Mouse (Mus musculus): ENCODE data around the gene Iqschfp. TPM values are rescaled to one million over a fixed set of nuclear protein-coding genes. Genes with fewer than 3 reads are reported as not detected.

Iqschfp gene
- polyA plus RNA-seq, 1 experiment from 2014 or later: not detected

GRCm38 (mm10) chr3:68015786-68016185 lies 123.8 kb downstream of the Iqschfp start:
- DNase-seq: no peak
- Histone ChIP-seq H3K36me3 (replicated peaks; ENCODE audit: insufficient read depth, low read length) (no peaks in the 10 kb centered on the region), H3K4me3 (ENCODE audit: low read depth, low read length) (no peak overlapping the region), H3K27ac (ENCODE audit: low read depth) (no peak overlapping the region), H3K9me3 (ENCODE audit: low read length) (no peaks in the 10 kb centered on the region), H3K9ac (replicated peaks) (no peak overlapping the region), H3K27me3 (ENCODE audit: insufficient read depth, low read length) (no peaks in the 10 kb centered on the region), H3K4me2 (ENCODE audit: low read depth, low read length) (no peak overlapping the region), H3K4me1 (ENCODE audit: insufficient read depth) (no peaks in the 10 kb centered on the region)
- TF ChIP-seq CTCF (IDR thresholded peaks at IDR 0.05; ENCODE audit: low read depth): no peak
- TF ChIP-seq EP300 (IDR thresholded peaks at IDR 0.05; ENCODE audit: low read depth): no peak
- WGBS (ENCODE audit: insufficient replicate concordance): 78% methylated on average over 1 of the region's 1 CpGs
- ATAC-seq: no peak

DNA sequence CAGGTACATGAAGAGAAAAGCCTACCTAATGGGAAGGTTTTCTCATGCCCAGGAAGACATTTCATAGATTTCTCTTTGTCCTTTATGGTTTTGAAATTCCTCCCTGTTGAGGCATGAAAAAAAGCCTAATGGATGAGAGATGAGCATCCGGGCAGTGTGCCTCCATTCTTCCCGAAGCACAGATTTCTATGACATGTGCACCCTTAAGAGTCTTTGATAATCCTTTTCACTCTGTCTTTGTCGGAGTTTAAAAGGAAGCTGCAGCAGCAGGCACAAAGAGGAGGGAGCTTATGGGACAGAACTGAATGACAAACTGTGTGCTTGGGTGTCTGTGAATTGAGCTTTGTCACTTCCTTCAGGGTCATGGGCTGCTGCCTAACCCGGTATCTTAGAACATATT lies 127.4 kb downstream of the Iqschfp start:
- no peak for ATAC-seq
- WGBS (ENCODE audit: insufficient replicate concordance): 65% methylated on average over 4 of the region's 4 CpGs

GRCm38 (mm10) chr3:68036097-68036496 lies 144.1 kb downstream of the Iqschfp start:
- TF ChIP-seq CTCF (IDR thresholded peaks at IDR 0.05; ENCODE audit: low read depth): no peak
- no peak for TF ChIP-seq EP300 (IDR thresholded peaks at IDR 0.05; ENCODE audit: low read depth)
- Histone ChIP-seq H3K4me2 (ENCODE audit: low read depth, low read length) (no peak overlapping the region), H3K4me3 (ENCODE audit: low read depth, low read length) (no peak overlapping the region), H3K27ac (ENCODE audit: low read depth) (no peak overlapping the region), H3K27me3 (ENCODE audit: insufficient read depth, low read length) (no peaks in the 10 kb centered on the region), H3K9me3 (ENCODE audit: low read length) (no peaks in the 10 kb centered on the region), H3K4me1 (ENCODE audit: insufficient read depth) (no peaks in the 10 kb centered on the region), H3K9ac (replicated peaks) (no peak overlapping the region), H3K36me3 (replicated peaks; ENCODE audit: insufficient read depth, low read length) (no peaks in the 10 kb centered on the region)
- WGBS (ENCODE audit: insufficient replicate concordance): 65% methylated on average over 3 of the region's 3 CpGs
- ATAC-seq: no peak
- no peak for DNase-seq

More for the DNA sequence above, 127.4 kb downstream of the Iqschfp start:
- no peak for TF ChIP-seq CTCF (IDR thresholded peaks at IDR 0.05; ENCODE audit: low read depth)
- no peak for TF ChIP-seq EP300 (IDR thresholded peaks at IDR 0.05; ENCODE audit: low read depth)
- no peak overlapping the region for H3K27ac ChIP-seq (ENCODE audit: low read depth)
- no peak overlapping the region for H3K4me2 ChIP-seq (ENCODE audit: low read depth, low read length)
- H3K36me3 ChIP-seq (replicated peaks; ENCODE audit: insufficient read depth, low read length): no peaks in the 10 kb centered on the region
- H3K4me3 ChIP-seq (ENCODE audit: low read depth, low read length): no peak overlapping the region
- H3K4me1 ChIP-seq (ENCODE audit: insufficient read depth): no peaks in the 10 kb centered on the region
- H3K9ac ChIP-seq (replicated peaks): no peak overlapping the region
- DNase-seq: no peak
- no peaks in the 10 kb centered on the region for H3K27me3 ChIP-seq (ENCODE audit: insufficient read depth, low read length)
- no peaks in the 10 kb centered on the region for H3K9me3 ChIP-seq (ENCODE audit: low read length)

DNA sequence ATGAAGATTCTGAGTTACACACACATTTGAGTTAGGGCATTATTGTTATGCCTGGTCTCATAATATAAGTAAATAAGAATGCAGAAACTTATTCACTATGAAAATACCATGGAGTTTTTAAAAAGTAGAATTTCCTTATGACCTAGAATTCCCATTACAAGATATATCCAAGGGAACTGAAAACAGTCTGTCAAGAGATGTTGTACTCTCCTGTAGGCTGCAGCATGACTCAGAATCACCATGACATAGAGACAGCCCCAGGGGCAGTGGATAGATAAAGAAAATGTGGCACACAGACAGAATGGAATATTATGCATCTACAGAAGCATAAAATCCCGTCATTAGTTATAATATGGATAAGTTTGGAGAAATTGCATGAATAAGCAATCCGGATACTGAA lies 150.9 kb downstream of the Iqschfp start:
- no peaks in the 10 kb centered on the region for H3K36me3 ChIP-seq (replicated peaks; ENCODE audit: insufficient read depth, low read length)
- 80% methylated on average over 2 of the region's 2 CpGs for WGBS (ENCODE audit: insufficient replicate concordance)
- H3K9me3 ChIP-seq (ENCODE audit: low read length): no peaks in the 10 kb centered on the region
- no peaks in the 10 kb centered on the region for H3K27me3 ChIP-seq (ENCODE audit: insufficient read depth, low read length)
- no peak overlapping the region for H3K4me2 ChIP-seq (ENCODE audit: low read depth, low read length)
- no peak overlapping the region for H3K27ac ChIP-seq (ENCODE audit: low read depth)
- no peak for TF ChIP-seq EP300 (IDR thresholded peaks at IDR 0.05; ENCODE audit: low read depth)
- no peak for ATAC-seq
- DNase-seq: no peak
- H3K4me3 ChIP-seq (ENCODE audit: low read depth, low read length): no peak overlapping the region
- H3K9ac ChIP-seq (replicated peaks): no peak overlapping the region
- no peaks in the 10 kb centered on the region for H3K4me1 ChIP-seq (ENCODE audit: insufficient read depth)

DNA sequence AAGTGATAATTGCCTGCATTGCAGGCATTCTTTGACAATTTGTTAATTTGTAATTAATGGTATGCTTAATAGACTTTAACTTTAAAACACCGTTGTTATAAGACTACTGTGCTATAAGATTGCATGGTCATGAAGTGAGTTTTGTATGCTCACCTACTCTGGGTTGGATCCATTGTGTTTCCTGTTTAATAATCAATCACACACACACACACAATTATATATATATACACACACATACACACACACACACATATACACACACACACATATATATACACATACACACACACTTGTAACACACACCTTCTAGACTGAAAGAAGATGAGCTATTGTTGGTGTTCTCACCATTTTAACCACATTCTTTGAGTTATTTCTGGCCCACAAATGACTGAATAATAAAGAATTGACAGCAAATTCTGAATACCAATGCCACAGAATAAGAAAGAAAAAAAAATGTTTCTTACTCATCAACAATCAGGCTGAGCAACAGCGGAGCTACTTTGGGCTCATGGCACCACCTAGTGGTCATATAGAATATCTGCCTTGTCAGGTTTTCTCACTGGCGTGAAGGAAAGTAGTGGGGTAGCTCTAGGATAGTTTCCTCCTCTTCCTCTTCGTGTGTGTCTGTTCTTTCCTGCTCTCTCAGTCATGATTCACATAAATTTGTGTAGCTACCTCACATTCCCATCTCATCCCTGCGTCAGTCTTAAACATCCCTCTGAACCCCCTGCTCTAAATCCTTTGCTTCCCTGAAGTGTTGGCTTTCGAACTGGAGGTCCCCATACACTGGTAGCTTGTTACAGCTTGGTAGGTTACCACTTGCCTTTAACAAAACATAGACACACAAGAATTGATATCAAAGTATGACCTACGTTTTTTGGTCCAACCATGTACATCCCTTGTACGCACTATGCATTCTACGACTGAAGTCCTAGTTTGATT lies 153.7 kb downstream of the Iqschfp start:
- no peak overlapping the region for H3K27ac ChIP-seq (ENCODE audit: low read depth)
- no peaks in the 10 kb centered on the region for H3K9me3 ChIP-seq (ENCODE audit: low read length)
- TF ChIP-seq CTCF (IDR thresholded peaks at IDR 0.05; ENCODE audit: low read depth) (peak; percentile 81), EP300 (IDR thresholded peaks at IDR 0.05; ENCODE audit: low read depth) (no peak)
- H3K27me3 ChIP-seq (ENCODE audit: insufficient read depth, low read length): no peaks in the 10 kb centered on the region
- no peaks in the 10 kb centered on the region for H3K4me1 ChIP-seq (ENCODE audit: insufficient read depth)
- H3K36me3 ChIP-seq (replicated peaks; ENCODE audit: insufficient read depth, low read length): no peaks in the 10 kb centered on the region
- H3K4me3 ChIP-seq (ENCODE audit: low read depth, low read length): no peak overlapping the region
- WGBS (ENCODE audit: insufficient replicate concordance): 45% methylated on average over 9 of the region's 9 CpGs
- H3K9ac ChIP-seq (replicated peaks): no peak overlapping the region
- DNase-seq (no peak), ATAC-seq (no peak)
- H3K4me2 ChIP-seq (ENCODE audit: low read depth, low read length): no peak overlapping the region

DNA sequence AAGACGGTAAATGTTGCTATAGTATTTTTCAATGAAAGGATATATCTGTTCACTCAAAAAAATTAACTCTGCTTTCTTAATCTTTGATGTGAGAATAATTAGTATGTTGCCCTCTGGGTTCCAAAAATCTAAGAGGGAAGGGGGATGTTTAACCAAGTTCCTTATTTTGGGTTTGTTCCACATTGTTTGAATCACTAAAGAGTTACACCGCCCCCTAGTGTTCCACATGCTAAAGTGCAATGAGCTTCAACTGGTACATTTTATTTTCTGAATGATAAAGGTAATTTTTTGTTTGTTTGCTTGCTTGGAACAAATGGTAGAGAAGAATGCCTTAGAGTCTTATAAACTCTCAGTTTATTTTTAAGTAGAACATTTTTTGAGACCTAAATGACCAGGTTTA lies 161.5 kb downstream of the Iqschfp start:
- no peak overlapping the region for H3K9ac ChIP-seq (replicated peaks)
- H3K4me3 ChIP-seq (ENCODE audit: low read depth, low read length): no peak overlapping the region
- TF ChIP-seq EP300 (IDR thresholded peaks at IDR 0.05; ENCODE audit: low read depth) (no peak), CTCF (IDR thresholded peaks at IDR 0.05; ENCODE audit: low read depth) (peak; percentile 68)
- no peaks in the 10 kb centered on the region for H3K4me1 ChIP-seq (ENCODE audit: insufficient read depth)
- no peaks in the 10 kb centered on the region for H3K9me3 ChIP-seq (ENCODE audit: low read length)
- 47% methylated on average over 2 of the region's 2 CpGs for WGBS (ENCODE audit: insufficient replicate concordance)
- DNase-seq (no peak), ATAC-seq (no peak)
- no peak overlapping the region for H3K4me2 ChIP-seq (ENCODE audit: low read depth, low read length)
- no peak overlapping the region for H3K27ac ChIP-seq (ENCODE audit: low read depth)
- H3K36me3 ChIP-seq (replicated peaks; ENCODE audit: insufficient read depth, low read length): no peaks in the 10 kb centered on the region
- no peaks in the 10 kb centered on the region for H3K27me3 ChIP-seq (ENCODE audit: insufficient read depth, low read length)

Measured in liver, postnatal 0 days (tissue).